Mouse (Mus musculus) G1E-ER4 (cell line): Measurements from ENCODE around the gene Slc41a2. TPM values are rescaled to one million over a fixed set of nuclear protein-coding genes. Genes with fewer than 3 reads are reported as not detected.

Experiments
- GATA1 ChIP-seq: IDR thresholded peaks from one replicate; pipeline ENCODE4 v1.8.0; 2012; ENCODE audit warnings: low read length, inconsistent platforms
- polyA plus RNA-seq: library from polyadenylated mRNA; stranded (reverse); fragments of >175 nt; gene quantifications from 2 replicates; pipeline ENCODE4 v1.2.3, GENCODE M21; 2012

Slc41a2 gene
- not detected in 2 replicates for polyA plus RNA-seq

- no peak for TF ChIP-seq GATA1
These were observed at the start of gene Slc41a2 for GRCm38 (mm10) chr10:83337159-83337951. Slc41a2 (minus strand) TSS chr10:83337882.

GRCm38 (mm10) chr10:83385330-83385910, 47.7 kb upstream of the Slc41a2 start:
- TF ChIP-seq GATA1 = no peak

- peak; percentile 58 for TF ChIP-seq GATA1
These were observed 47.0 kb upstream of the Slc41a2 start for GRCm38 (mm10) chr10:83384456-83385215.

GRCm38 (mm10) chr10:83383863-83384262, 46.2 kb upstream of the Slc41a2 start:
- no peak for TF ChIP-seq GATA1

GRCm38 (mm10) chr10:83382988-83383387, 45.3 kb upstream of the Slc41a2 start:
- TF ChIP-seq GATA1 = no peak

GRCm38 (mm10) chr10:83382528-83382927, 44.8 kb upstream of the Slc41a2 start:
- no peak for TF ChIP-seq GATA1

- TF ChIP-seq GATA1 = no peak
These were observed 42.8 kb upstream of the Slc41a2 start for GRCm38 (mm10) chr10:83380501-83380900.

GRCm38 (mm10) chr10:83378083-83378833, 40.6 kb upstream of the Slc41a2 start:
- no peak for TF ChIP-seq GATA1

- no peak for TF ChIP-seq GATA1
These were observed 39.4 kb upstream of the Slc41a2 start for GRCm38 (mm10) chr10:83376911-83377682.

GRCm38 (mm10) chr10:83374045-83374656, 36.5 kb upstream of the Slc41a2 start:
- TF ChIP-seq GATA1 = no peak

- no peak for TF ChIP-seq GATA1
These were observed 31.2 kb upstream of the Slc41a2 start for GRCm38 (mm10) chr10:83368918-83369317.

- TF ChIP-seq GATA1 = no peak
These were observed 25.8 kb upstream of the Slc41a2 start for GRCm38 (mm10) chr10:83363451-83363850.

- TF ChIP-seq GATA1 = no peak
These were observed 24.1 kb upstream of the Slc41a2 start for GRCm38 (mm10) chr10:83361643-83362382.

GRCm38 (mm10) chr10:83360356-83360755, 22.7 kb upstream of the Slc41a2 start:
- no peak for TF ChIP-seq GATA1
